Mouse (Mus musculus): ENCODE measurements around the gene Hao2. TPM values are rescaled to one million over a fixed set of nuclear protein-coding genes. Genes with fewer than 3 reads are reported as not detected.

Hao2 gene
- polyA plus RNA-seq, 1 experiment from 2014 or later = 134 TPM

DNA sequence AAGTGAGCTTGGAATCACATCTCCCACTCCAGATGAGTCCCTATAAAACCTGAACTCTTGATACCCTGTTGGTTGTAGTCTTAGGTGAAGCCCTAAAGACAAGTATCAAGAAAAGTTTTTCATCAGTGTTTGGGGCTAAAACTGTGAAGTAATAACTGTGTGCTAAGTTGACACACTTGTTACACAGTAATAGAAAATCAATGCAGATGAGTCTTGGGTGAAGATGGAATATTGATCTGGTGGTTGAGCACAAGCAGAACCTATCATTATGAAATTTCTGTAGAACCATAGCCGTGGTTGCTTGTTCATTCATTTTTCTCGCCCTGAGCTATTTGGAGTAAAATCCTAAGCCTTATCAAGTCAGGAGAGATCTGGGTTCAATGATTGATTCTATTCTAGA lies 24.8 kb downstream of the Hao2 start:
- ATAC-seq (replicated peaks; ENCODE audit: low FRiP score, low read depth) = no peak
- 89% methylated on average over 2 of the region's 2 CpGs for WGBS
- H3K4me2 ChIP-seq (ENCODE audit: low read length) = no peak overlapping the region
- no peaks in the 10 kb centered on the region for H3K9me3 ChIP-seq (replicated peaks; ENCODE audit: low read length)
- no peak for TF ChIP-seq CTCF (IDR thresholded peaks at IDR 0.05; ENCODE audit: low read depth)
- H3K27me3 ChIP-seq (ENCODE audit: insufficient read depth, low read length) = no peaks in the 10 kb centered on the region
- H3K27ac ChIP-seq = no peak overlapping the region
- no peaks in the 10 kb centered on the region for H3K36me3 ChIP-seq (ENCODE audit: insufficient read depth, low read length)
- H3K4me1 ChIP-seq (replicated peaks; ENCODE audit: insufficient read depth, low read length) = no peaks in the 10 kb centered on the region
- no peak for DNase-seq (ENCODE audit: low spot score)
- H3K4me3 ChIP-seq (replicated peaks; ENCODE audit: low read depth, low read length) = no peak overlapping the region
- no peak overlapping the region for H3K9ac ChIP-seq (ENCODE audit: low read depth, low read length)

DNA sequence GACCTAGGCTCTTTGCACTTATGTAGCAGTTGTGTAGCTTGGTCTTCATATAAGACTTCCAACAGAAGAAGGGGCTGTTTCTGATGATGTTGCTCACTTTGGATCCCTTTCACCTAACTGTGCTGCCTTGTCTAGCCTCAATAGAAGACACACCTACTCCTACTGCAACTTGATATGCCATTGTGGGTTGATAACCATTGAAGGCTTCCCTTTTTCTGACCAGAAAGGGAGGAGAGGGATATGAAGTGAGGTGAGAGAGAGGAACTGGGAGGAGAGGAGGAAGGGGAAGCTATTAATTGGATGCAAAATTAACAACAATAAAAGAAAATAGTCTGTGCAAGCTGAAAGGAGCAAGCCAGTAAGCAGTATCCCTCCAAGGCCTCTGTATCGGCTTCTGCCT lies 30.2 kb downstream of the Hao2 start:
- TF ChIP-seq CTCF (IDR thresholded peaks at IDR 0.05; ENCODE audit: low read depth) = no peak
- H3K27ac ChIP-seq = no peak overlapping the region
- no peaks in the 10 kb centered on the region for H3K36me3 ChIP-seq (ENCODE audit: insufficient read depth, low read length)
- H3K9me3 ChIP-seq (replicated peaks; ENCODE audit: low read length) = no peaks in the 10 kb centered on the region
- no peaks in the 10 kb centered on the region for H3K4me1 ChIP-seq (replicated peaks; ENCODE audit: insufficient read depth, low read length)
- no peak overlapping the region for H3K4me2 ChIP-seq (ENCODE audit: low read length)
- ATAC-seq (replicated peaks; ENCODE audit: low FRiP score, low read depth) (no peak), DNase-seq (ENCODE audit: low spot score) (no peak)
- no peak overlapping the region for H3K9ac ChIP-seq (ENCODE audit: low read depth, low read length)
- no peak overlapping the region for H3K4me3 ChIP-seq (replicated peaks; ENCODE audit: low read depth, low read length)
- WGBS = 83% methylated on average over 1 of the region's 1 CpGs
- no peaks in the 10 kb centered on the region for H3K27me3 ChIP-seq (ENCODE audit: insufficient read depth, low read length)

DNA sequence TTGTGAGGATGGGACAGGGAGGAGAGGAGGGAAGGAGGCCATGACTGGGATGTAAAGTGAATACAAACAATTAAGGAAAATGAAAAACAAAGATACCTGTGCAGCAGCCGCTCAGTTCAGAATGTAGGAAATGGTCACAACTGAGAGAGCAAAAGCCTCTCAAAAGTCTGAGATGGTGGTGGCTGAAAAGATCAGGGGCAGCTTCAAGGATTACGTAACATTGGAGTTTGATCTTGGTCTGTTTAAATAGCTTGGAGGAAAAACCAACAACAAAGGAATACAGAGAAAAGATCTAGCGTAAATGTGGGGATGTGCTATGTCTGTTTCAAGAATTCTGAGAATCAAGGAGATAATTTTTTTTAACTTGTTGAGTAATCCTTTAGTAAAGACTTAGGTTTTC lies 33.5 kb downstream of the Hao2 start, which contains the start of gene Hsd3b1:
Gene Hsd3b1, minus strand, starts transcription at position 219 of the 400 bp plus-strand sequence.
- no peak within 1 kb of the TSS for H3K4me2 ChIP-seq (ENCODE audit: low read length)
- no peak within 1 kb of the TSS for H3K4me3 ChIP-seq (replicated peaks; ENCODE audit: low read depth, low read length)
- TF ChIP-seq CTCF (IDR thresholded peaks at IDR 0.05; ENCODE audit: low read depth) = no peak
- no peaks in the 10 kb centered on the region for H3K4me1 ChIP-seq (replicated peaks; ENCODE audit: insufficient read depth, low read length)
- H3K27ac ChIP-seq = no peak within 1 kb of the TSS
- no peak for DNase-seq (ENCODE audit: low spot score)
- WGBS = 83% methylated on average over 3 of the region's 3 CpGs
- no peaks in the 10 kb centered on the region for H3K9me3 ChIP-seq (replicated peaks; ENCODE audit: low read length)
- H3K9ac ChIP-seq (ENCODE audit: low read depth, low read length) = no peak within 1 kb of the TSS
- no peaks in the 10 kb centered on the region for H3K27me3 ChIP-seq (ENCODE audit: insufficient read depth, low read length)
- no peak for ATAC-seq (replicated peaks; ENCODE audit: low FRiP score, low read depth)
- H3K36me3 ChIP-seq (ENCODE audit: insufficient read depth, low read length) = no peaks in the 10 kb centered on the region

DNA sequence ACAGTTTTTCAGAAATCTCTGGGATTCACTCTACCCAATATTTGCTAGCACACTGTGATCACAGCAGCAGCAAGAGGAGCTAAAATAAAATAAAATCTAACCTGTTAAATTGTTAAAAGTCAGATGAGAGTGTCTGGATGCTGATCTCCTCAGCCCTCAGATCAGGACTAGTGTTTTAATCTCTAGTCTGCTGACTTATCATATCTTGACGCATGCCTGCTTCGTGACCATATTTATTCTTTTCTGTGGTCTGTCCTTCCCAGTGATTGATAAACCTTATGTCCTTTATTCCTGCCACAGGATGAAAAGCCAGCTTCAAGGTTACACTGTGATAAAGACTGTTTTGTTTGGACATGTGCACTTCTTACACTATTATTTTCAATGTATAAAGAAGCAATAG lies 35.0 kb downstream of the Hao2 start:
- H3K27me3 ChIP-seq (ENCODE audit: insufficient read depth, low read length) = no peaks in the 10 kb centered on the region
- no peak for TF ChIP-seq CTCF (IDR thresholded peaks at IDR 0.05; ENCODE audit: low read depth)
- WGBS = 72% methylated on average over 2 of the region's 2 CpGs

DNA sequence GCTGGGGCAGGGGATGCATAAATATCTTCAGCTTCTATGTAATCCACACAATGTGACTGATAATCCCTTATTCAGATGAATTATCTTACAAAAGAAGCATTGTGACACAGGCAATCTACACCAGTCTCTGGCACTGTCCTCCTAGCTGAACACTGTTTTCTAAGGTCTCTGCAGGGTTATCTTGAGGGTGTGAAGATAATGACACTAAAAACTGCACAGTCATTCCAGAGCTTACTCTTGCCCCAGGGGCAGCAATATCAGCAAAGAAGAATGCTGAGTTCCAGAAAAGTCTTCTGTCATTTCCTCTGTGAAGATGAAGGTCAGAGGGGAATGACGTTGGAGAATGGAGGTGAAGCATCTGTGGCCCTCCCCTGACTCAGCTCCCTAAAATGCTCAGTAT lies 36.1 kb downstream of the Hao2 start:
- no peaks in the 10 kb centered on the region for H3K9me3 ChIP-seq (replicated peaks; ENCODE audit: low read length)
- H3K4me2 ChIP-seq (ENCODE audit: low read length) = no peak overlapping the region
- no peaks in the 10 kb centered on the region for H3K36me3 ChIP-seq (ENCODE audit: insufficient read depth, low read length)
- WGBS = 50% methylated on average over 1 of the region's 1 CpGs
- no peak overlapping the region for H3K27ac ChIP-seq
- no peak for TF ChIP-seq CTCF (IDR thresholded peaks at IDR 0.05; ENCODE audit: low read depth)
- H3K4me3 ChIP-seq (replicated peaks; ENCODE audit: low read depth, low read length) = no peak overlapping the region
- DNase-seq (ENCODE audit: low spot score) (no peak), ATAC-seq (replicated peaks; ENCODE audit: low FRiP score, low read depth) (no peak)
- no peaks in the 10 kb centered on the region for H3K27me3 ChIP-seq (ENCODE audit: insufficient read depth, low read length)
- H3K4me1 ChIP-seq (replicated peaks; ENCODE audit: insufficient read depth, low read length) = no peaks in the 10 kb centered on the region
- H3K9ac ChIP-seq (ENCODE audit: low read depth, low read length) = no peak overlapping the region

More for the DNA sequence above, 35.0 kb downstream of the Hao2 start:
- no peak overlapping the region for H3K4me2 ChIP-seq (ENCODE audit: low read length)
- H3K9ac ChIP-seq (ENCODE audit: low read depth, low read length) = no peak overlapping the region
- H3K27ac ChIP-seq = no peak overlapping the region
- no peak for DNase-seq (ENCODE audit: low spot score)
- H3K36me3 ChIP-seq (ENCODE audit: insufficient read depth, low read length) = no peaks in the 10 kb centered on the region
- H3K9me3 ChIP-seq (replicated peaks; ENCODE audit: low read length) = no peaks in the 10 kb centered on the region
- no peak for ATAC-seq (replicated peaks; ENCODE audit: low FRiP score, low read depth)
- H3K4me3 ChIP-seq (replicated peaks; ENCODE audit: low read depth, low read length) = no peak overlapping the region
- no peaks in the 10 kb centered on the region for H3K4me1 ChIP-seq (replicated peaks; ENCODE audit: insufficient read depth, low read length)

DNA sequence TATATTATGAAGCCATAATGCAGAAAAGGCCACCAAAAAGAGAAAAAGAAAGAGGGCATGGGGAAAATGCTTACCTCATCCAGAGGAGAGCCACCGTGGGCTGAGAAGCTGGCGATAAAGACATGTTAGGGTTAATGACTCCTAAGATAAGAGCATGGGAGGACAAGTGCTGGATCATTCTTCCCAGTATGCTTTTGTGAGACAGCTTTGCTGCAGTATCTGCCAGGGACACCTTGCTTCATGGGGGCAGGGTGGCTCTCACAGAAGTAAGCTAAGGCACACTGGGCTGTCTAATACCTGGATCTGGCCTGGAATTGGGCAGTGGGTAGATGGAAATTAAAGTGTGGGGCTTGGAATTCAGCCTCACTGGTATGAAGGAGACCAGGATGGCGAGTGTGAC lies 37.9 kb downstream of the Hao2 start:
- no peaks in the 10 kb centered on the region for H3K36me3 ChIP-seq (ENCODE audit: insufficient read depth, low read length)
- ATAC-seq (replicated peaks; ENCODE audit: low FRiP score, low read depth) = no peak

DNA sequence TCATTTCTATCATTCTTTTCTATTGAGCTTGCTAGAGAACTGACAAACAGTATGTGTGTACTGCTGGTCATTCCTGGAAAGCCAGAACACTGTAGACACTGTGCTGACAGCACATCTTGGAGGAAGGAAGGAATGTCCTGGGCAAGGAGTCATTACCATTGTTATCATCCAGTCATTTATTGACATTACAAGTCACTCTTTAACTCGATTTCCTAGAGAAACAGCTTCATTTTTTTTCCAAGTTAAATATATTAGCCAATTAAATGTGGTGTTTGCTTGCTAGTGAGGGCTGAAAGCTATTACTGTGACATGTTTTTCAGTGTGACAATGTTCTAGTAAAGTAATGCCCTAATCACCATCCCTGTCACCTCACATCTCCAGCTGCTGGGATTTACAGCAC lies 39.4 kb downstream of the Hao2 start:
- H3K36me3 ChIP-seq (ENCODE audit: insufficient read depth, low read length) = no peaks in the 10 kb centered on the region
- no peak overlapping the region for H3K27ac ChIP-seq
- H3K4me1 ChIP-seq (replicated peaks; ENCODE audit: insufficient read depth, low read length) = no peaks in the 10 kb centered on the region
- no peak for TF ChIP-seq CTCF (IDR thresholded peaks at IDR 0.05; ENCODE audit: low read depth)
- no peak overlapping the region for H3K4me3 ChIP-seq (replicated peaks; ENCODE audit: low read depth, low read length)
- H3K27me3 ChIP-seq (ENCODE audit: insufficient read depth, low read length) = no peaks in the 10 kb centered on the region
- WGBS = 22% methylated on average over 1 of the region's 1 CpGs
- no peak for DNase-seq (ENCODE audit: low spot score)
- no peaks in the 10 kb centered on the region for H3K9me3 ChIP-seq (replicated peaks; ENCODE audit: low read length)
- H3K4me2 ChIP-seq (ENCODE audit: low read length) = no peak overlapping the region
- no peak for ATAC-seq (replicated peaks; ENCODE audit: low FRiP score, low read depth)
- H3K9ac ChIP-seq (ENCODE audit: low read depth, low read length) = no peak overlapping the region

More for the DNA sequence above, 37.9 kb downstream of the Hao2 start:
- 73% methylated on average over 3 of the region's 3 CpGs for WGBS
- no peaks in the 10 kb centered on the region for H3K9me3 ChIP-seq (replicated peaks; ENCODE audit: low read length)
- no peak for TF ChIP-seq CTCF (IDR thresholded peaks at IDR 0.05; ENCODE audit: low read depth)
- H3K4me2 ChIP-seq (ENCODE audit: low read length) = no peak overlapping the region
- no peaks in the 10 kb centered on the region for H3K4me1 ChIP-seq (replicated peaks; ENCODE audit: insufficient read depth, low read length)
- no peak for DNase-seq (ENCODE audit: low spot score)
- H3K4me3 ChIP-seq (replicated peaks; ENCODE audit: low read depth, low read length) = no peak overlapping the region
- H3K27me3 ChIP-seq (ENCODE audit: insufficient read depth, low read length) = no peaks in the 10 kb centered on the region
- H3K9ac ChIP-seq (ENCODE audit: low read depth, low read length) = no peak overlapping the region
- no peak overlapping the region for H3K27ac ChIP-seq
